In genomic region chr2:109280600-109281340, GRCm38 (mm10) we compare ENCODE assay signal across 8 mouse cellular contexts. TPM values are rescaled to one million over a fixed set of nuclear protein-coding genes. Genes with fewer than 3 reads are reported as not detected.
A peak's percentile ranks its signal among the peaks of the same experiment; 100 is the strongest.
DNase-seq lines count a peak whose midpoint lies in the region; ATAC-seq lines count a peak whose summit lies in the region.

TSS of gene Kif18a (plus strand) at chr2:109280738.
TSS of gene Mettl15 (minus strand) at chr2:109280748.

- peak within 1 kb of the TSS; percentile 92 for H3K27ac ChIP-seq in heart, embryonic 10.5 days
- H3K27ac ChIP-seq in kidney, embryonic 15.5 days = peak within 1 kb of the TSS; percentile 92

- WGBS in heart, embryonic 10.5 days = under 1% methylated on average over 51 of the region's 51 CpGs
- WGBS in kidney, embryonic 15.5 days = under 1% methylated on average over 51 of the region's 51 CpGs

- peak within 1 kb of the TSS; percentile 80 for H3K4me2 ChIP-seq in kidney, embryonic 15.5 days

- peaks cover 4% of the 10 kb centered on the region; the same call in 1 of the 2 replicates for H3K4me1 ChIP-seq in heart, embryonic 10.5 days
- H3K4me1 ChIP-seq in kidney, embryonic 15.5 days = peaks cover 14% of the 10 kb centered on the region

- H3K4me3 ChIP-seq in heart, embryonic 10.5 days = peak within 1 kb of the TSS; percentile 89
- H3K4me3 ChIP-seq in kidney, embryonic 15.5 days (replicated peaks) = peak within 1 kb of the TSS; percentile 76

- H3K27me3 ChIP-seq in heart, embryonic 10.5 days (ENCODE audit: insufficient read depth, poor library complexity, severe bottlenecking) = no peaks in the 10 kb centered on the region
- H3K27me3 ChIP-seq in kidney, embryonic 15.5 days = no peaks in the 10 kb centered on the region

- peak; percentile 95 for DNase-seq in B cell, adult 2 months
- peak; percentile 99 for DNase-seq in brain, adult 2 months (ENCODE audit: low read depth, low spot score)
- peak; percentile 98 for DNase-seq in heart, embryonic 10.5 days (ENCODE audit: low spot score)
- peak; percentile 97 for DNase-seq in liver
- peak; percentile 94 to 96 for DNase-seq in spleen, postnatal 4 days (ENCODE audit: low spot score in 2 of 2)

- no peaks in the 10 kb centered on the region for H3K9me3 ChIP-seq in heart, embryonic 10.5 days
- H3K9me3 ChIP-seq in kidney, embryonic 15.5 days (replicated peaks) = no peaks in the 10 kb centered on the region

- ATAC-seq in erythroblast, adult 5-6 weeks (replicated peaks; ENCODE audit: low FRiP score, poor library complexity, severe bottlenecking) = peak; percentile 88
- peak; percentile 98 for ATAC-seq in kidney, embryonic 15.5 days (replicated peaks; ENCODE audit: low FRiP score)
- ATAC-seq in monocyte, adult 5-6 weeks (replicated peaks; ENCODE audit: insufficient number of reproducible peaks, low FRiP score, low TSS enrichment, poor library complexity, severe bottlenecking) = peak; percentile 99

- no peaks in the 10 kb centered on the region for H3K36me3 ChIP-seq in heart, embryonic 10.5 days
- no peaks in the 10 kb centered on the region for H3K36me3 ChIP-seq in kidney, embryonic 15.5 days

- H3K9ac ChIP-seq in kidney, embryonic 15.5 days = peak within 1 kb of the TSS; percentile 66

RNA-seq across cellular contexts. Expression of gene Kif18a, which starts in this region (rescaled TPM):
- 24.9 and 27.3 TPM in 2 replicates for total RNA-seq in erythroblast, adult 5-6 weeks (2015; ENCODE audit: low replicate concordance)
- 19.9 and 28.0 TPM in 2 replicates for total RNA-seq in erythroblast, adult 5-6 weeks (2017; ENCODE audit: low replicate concordance)
- polyA plus RNA-seq in heart, embryonic 10.5 days (2016; fragmentation: Nextera tagmentation; extraction: Ambion mirVana) = 16.4 and 17.7 TPM in 2 replicates
- polyA plus RNA-seq in kidney, embryonic 15.5 days (2015; fragmentation: Nextera tagmentation; extraction: Ambion mirVana) = 20.5 and 21.1 TPM in 2 replicates
- total RNA-seq in monocyte, adult 5-6 weeks (2017) = 4.1 to 8.2 TPM (median 6.2 TPM) in 3 replicates

RNA-seq across cellular contexts. Expression of gene Mettl15, which starts in this region (rescaled TPM):
- total RNA-seq in erythroblast, adult 5-6 weeks (2015; ENCODE audit: low replicate concordance) = 4.4 and 26.3 TPM in 2 replicates
- 5.5 and 9.5 TPM in 2 replicates for total RNA-seq in erythroblast, adult 5-6 weeks (2017; ENCODE audit: low replicate concordance)
- 12.6 and 14.5 TPM in 2 replicates for polyA plus RNA-seq in heart, embryonic 10.5 days (2016; fragmentation: Nextera tagmentation; extraction: Ambion mirVana)
- 12.2 and 12.4 TPM in 2 replicates for polyA plus RNA-seq in kidney, embryonic 15.5 days (2015; fragmentation: Nextera tagmentation; extraction: Ambion mirVana)
- 1.2 to 4.1 TPM (median 2.0 TPM) in 3 replicates for total RNA-seq in monocyte, adult 5-6 weeks (2017)

Comparison
In these comparisons a context has a peak if more than half of its experiments do, and no peak if none do; other contexts are left out.
1. Peak in every context shown above with its lines: DNase-seq, ATAC-seq, H3K4me3 ChIP-seq and H3K27ac ChIP-seq.